Mouse (Mus musculus) erythroid progenitor cell, adult 5-6 weeks (primary cell): Measurements from ENCODE around the gene Slc22a15. TPM values are rescaled to one million over a fixed set of nuclear protein-coding genes. Genes with fewer than 3 reads are reported as not detected.

Source experiments
- ATAC-seq: replicated peaks from 2 replicates; pipeline ENCODE4 v1.8.0; 2016; ENCODE audit warnings: moderate number of reproducible peaks, mild to moderate bottlenecking, moderate TSS enrichment, inconsistent platforms; ENCODE audit not compliant: poor library complexity, low FRiP score, severe bottlenecking
- total RNA-seq, 2 experiments: library from RNA; stranded (forward) in 1 of 2; stranded (reverse) in 1 of 2; fragments of 150-400 nt in 1 of 2; fragments of 186-747, 209-891 nt in 1 of 2; gene quantifications; 2 replicates each; pipeline versions ENCODE4 v1.2.3 to v1.2.4; 2015 to 2017; ENCODE audit warnings: low replicate concordance in 2 of 2

Slc22a15 gene
- total RNA-seq, 2 experiments from 2014 or later: 0.61 to 2.9 TPM

DNA sequence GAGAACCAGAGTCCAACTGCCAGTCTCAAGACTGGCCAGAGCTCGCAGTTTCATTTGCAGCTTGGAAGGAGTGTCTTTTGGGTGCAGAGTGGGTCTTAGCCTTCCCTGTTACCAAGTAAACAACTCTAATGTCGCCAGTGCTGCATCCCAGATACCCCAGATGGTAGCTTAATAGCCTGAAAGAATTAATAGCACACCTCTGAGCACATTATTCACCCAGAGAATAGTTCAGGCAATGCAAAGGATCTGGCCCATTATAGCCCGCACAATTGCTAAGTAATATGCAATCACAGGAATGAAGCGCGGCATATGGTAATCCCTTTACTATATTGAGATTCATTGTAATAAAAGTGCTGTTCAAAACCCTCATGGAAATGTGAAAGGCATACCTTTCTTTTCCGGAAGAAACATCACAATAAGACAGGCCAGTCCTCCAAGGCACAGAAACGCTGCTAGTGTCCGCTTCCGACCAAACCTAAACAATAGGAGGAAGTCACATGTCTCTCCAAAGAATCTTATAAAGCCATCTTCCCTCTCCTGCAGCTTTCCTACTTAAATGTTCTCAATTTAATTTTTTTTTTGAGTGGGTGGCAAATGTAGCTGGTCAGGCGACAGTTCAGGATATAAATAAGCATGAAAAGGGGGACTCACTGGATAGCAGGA lies 48.9 kb downstream of the Slc22a15 start:
- no peak for ATAC-seq

DNA sequence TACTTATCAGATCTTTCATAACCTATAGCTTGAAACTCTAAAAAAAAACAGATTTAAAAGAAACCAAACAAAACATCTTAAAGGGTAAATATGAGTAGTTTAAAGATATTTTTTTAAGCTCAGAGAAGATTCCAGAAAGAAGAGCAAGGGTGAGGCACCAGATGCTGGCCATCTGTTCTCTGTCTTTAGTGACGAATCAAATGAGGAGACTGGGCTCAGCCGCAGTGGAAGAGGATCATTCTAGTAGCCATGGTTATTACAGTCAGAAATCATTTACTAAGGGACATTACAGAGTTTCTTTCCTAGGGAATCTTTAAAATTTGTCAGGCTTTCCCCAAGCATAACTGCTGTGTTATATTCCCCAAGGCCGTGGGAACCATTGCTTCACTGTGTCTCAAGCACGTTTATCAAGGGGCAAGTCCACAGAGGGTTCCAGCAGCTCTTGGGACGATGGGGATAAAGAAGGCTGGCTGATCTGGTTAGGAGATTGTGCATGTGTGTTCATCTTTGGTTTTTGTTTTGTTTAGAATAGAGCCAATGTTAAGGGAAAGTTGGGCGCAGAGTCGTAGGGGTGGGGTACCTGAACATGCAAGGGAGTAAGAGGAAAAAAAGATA lies 51.1 kb downstream of the Slc22a15 start:
- no peak for ATAC-seq

DNA sequence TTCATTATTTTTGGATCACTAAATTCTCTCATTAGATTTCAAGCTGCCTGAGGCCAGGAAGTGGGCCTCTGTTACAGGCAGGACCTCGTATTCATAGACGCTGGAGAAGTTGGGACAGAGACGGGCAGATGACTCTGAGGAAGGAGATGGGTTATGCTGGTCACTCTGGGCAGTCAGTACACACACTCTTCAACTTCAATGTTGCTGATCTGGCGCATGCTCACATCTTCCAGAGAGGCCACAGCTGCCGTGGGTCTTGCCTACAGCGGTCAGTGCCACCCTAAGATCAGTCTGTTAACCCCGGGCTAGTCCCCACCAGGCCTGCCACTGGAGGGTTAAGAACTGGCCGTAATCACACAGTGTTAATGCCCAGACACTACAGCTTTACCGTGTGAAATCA lies 52.3 kb downstream of the Slc22a15 start:
- ATAC-seq: no peak

DNA sequence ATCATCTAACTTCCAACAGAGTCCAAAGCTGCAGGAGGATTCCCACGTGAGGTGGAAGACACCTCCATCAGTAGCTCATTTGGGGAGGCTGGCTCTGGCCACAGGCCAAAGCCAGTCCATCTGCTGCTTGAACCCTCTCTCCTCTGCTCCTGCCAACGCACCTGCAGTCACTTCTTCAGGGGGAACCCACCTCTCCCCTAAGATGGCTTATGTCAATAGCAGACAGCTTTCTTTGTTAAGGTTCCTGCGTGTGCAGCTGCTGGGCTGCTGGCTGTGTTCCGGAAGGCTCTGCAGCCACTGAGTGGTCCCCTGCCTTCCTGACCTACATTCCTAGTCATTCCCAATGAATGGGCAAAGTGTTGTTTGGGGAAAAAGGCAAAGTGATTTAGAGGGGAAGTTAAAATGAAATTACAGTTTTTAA lies 57.2 kb downstream of the Slc22a15 start:
- no peak for ATAC-seq

DNA sequence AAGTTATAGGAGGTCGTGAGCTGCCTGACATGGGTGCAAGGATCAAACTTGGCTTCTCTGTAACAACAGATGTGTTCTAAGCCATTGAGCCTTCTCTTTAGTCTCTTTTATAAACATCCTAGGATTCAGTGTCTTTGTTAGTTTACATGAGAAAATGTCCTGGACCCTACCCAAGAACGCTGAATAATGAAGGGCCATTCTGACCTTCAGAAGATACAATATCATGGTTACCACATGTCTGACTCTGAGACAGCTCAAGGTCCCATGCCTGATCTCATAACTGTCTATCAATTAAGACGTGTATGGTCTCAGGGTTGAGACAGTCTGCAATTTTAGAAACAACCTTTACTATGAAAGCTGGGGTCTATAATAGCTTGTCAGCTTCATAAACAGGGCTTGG lies 62.4 kb downstream of the Slc22a15 start:
- ATAC-seq: no peak

DNA sequence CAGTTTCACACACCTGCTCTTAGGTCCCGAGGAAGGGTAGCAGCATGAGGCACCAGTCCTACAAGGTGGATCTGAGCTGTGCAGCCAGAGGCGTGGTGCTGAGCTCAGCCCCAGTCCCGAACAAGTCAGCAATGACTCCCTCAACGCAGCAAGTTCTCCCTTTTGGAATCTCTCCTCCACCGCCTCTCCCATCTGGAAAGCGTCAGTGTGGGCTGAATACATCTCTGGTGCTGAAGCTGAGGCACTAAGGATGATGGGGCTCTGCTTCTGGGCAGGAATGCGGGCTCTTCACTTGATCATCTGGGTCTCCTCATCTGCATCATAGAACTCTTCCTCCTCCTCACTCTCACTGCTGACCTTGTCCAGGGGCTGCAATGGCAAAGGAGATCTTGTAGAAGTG lies 64.1 kb downstream of the Slc22a15 start:
- no peak for ATAC-seq

DNA sequence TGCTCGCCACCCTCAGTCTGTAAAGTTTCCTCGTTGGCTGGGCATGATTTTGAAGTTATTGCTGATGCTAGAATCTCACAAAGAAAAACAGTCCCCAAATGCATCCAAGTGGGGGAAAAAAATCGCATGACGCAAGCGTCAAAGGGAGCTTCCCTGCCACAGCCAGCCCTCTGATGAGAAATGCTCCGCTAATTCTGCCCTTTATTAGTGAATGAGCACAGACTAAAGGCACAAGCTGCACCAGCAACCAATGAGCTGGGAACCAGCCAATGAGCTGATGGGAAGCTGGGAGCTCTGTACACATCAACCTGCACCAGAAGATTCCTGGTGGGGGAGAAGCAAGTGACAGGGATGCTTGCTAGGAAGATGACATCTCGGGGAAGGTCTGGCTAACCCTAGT lies 64.5 kb downstream of the Slc22a15 start:
- ATAC-seq: no peak

DNA sequence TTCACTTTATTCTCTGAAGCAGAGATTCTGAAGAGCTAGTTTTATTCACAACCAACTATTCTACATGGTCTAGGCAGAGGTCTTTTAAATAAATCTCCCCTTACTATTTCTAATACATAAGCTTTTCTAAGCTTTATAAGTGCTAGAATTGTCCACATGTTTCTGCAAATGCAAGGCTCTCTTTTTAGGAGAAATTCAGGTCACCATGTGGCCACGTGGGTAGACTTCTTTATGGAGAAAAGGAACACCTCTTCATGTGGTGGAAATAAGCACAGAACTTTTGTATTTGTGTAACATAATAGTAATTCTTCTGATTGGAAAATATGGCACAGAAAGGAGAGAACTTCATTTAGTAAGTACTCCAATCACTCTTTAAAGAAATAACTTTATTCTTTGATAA lies 70.2 kb downstream of the Slc22a15 start:
- ATAC-seq: no peak

DNA sequence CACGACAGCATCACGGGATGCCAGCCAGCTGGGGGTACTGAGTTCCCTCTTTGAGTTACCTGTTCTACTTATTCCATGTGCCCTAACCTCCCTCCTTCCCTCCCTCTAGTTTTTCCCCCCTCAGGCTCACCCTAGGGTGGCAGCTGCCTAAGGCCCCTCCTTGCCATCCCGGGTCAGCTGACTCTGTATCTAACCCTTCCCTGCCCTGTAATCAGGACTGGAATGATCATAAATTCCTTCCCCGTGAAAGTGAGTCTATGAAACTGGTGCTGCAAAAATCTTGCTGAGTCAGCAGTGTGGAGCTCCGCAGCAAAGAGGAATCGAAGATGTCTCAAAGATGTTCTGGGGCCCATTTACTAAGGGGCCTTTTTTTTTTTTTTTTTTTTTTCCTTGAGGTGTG lies 72.9 kb downstream of the Slc22a15 start:
- no peak for ATAC-seq

DNA sequence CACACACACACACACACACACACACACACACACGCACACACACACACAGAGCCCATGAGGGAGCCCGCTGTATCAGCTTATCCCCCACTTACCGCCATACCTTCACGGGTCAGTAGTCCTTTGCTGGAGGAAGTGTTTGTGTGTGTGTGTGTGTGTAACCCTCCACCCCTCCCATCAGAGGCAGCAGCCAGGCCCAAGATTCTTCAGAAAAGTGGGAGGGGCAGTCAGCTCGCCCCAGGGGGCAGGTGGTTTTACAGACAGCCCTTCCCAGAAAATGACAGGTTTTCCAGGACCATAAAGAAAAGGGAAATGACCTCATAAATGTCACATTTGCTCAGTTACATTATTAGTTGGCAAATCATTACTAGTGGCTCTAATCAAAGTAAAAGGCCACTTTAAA lies 75.4 kb downstream of the Slc22a15 start, which contains the start of gene Mab21l3:
TSS of gene Mab21l3 (minus strand) at position 144 of the 400 bp plus-strand sequence.
- ATAC-seq: no peak

DNA sequence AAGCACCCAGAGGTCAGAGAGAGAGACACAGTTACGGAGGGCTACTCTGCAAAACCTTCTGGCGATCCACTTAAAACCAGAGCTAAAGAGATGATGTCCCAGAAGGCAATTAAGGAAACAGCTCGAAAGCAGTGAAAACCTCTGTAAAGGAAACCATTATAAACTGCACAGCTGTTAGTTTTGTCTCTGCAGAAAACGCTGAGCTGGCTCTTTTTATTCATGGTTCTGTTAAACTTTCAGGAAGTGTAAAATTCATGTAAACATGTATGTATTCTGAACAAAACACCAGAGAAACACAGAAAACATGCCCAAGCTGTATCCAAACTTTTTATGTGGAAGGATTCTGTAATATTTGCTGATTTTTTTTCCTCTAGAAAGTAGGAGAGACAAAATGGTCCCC lies 78.2 kb downstream of the Slc22a15 start:
- ATAC-seq: no peak

DNA sequence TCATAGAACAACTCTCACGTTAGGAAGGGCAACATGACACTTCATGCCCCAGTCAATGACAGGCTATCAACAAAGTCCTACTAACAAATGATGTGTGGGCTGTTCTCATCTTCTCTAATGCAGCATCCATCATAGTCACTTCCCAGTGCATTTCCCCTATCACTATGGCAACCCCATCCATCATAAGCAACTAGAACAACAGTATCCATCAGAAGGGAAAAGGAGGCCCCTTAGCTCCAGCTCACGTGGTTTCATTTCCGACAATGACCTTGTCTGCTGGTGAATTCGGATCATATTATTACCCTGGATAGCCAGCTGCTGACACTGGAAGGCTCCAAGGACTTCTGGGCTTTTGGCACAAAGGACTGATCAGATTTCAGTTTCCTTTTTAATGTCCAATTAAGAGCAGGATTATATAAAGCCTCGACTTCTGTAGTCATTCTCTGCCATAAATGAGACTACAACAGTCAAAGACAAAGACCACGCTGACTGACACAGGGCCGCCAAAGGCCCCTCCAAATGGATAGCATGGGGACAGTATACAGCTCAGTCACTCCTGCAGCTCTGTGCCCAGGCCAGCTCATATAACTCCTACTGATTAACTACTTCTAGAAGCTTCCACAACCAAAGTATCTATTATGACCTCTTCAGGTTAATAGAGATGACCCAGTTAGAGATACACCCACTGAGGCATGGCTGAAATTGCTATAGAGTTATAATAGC lies 81.7 kb downstream of the Slc22a15 start:
- no peak for ATAC-seq

DNA sequence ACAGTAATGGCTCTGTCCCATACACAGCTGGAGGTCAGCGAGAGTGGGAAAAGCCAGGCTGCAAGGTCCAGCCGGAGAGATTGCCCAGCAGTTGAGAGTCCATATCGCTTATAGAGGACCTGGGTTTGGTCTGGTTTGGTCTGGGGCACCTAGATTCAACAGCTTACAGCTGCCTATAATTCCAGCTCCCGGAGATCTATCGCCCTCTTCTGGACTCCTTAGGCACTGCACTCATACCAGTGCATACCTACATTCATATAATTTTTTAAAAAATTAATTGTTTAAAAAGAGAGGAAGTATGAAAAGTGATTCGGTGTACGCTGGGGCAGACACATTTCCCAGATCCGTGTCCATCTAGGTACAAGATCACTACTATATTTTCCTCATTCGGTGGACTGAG lies 84.9 kb downstream of the Slc22a15 start:
- no peak for ATAC-seq

DNA sequence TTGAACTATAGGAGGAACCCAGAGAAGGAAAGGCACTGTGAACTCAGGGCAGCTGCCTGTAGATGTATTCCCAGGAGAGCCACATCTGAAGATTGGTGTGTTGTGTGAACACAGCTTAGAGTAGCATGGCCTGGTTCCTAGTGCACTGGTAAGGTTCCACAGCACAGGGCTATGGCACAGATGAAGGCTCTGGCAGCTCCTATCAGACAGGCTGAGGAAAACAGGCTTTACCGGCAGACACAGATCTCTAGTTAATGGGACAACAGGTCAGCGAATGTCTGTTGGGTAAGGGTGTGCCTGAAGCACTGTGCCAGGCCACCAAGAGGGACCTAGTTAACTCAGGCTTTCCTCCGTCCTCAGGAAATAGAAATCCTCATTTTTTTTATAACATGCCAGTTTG lies 87.3 kb downstream of the Slc22a15 start:
- no peak for ATAC-seq

DNA sequence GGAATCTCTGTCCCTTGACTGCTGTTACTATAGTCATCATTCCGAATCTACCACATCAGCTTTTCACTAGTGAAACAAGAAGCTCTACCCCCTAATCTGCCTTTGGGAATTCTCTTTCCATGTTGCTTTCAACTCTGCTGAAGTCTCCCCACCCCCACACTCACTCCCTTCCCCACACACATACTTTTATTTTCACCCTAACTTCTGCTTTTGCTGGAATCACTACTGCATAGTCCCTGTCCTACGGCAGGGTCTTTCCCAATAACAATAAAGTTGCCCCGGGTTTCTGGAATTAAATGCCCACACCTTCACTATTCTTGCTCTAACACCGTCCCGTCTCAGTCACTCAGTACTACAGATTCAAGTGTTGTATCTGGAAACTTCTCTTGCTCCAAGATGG lies 87.7 kb downstream of the Slc22a15 start:
- no peak for ATAC-seq

DNA sequence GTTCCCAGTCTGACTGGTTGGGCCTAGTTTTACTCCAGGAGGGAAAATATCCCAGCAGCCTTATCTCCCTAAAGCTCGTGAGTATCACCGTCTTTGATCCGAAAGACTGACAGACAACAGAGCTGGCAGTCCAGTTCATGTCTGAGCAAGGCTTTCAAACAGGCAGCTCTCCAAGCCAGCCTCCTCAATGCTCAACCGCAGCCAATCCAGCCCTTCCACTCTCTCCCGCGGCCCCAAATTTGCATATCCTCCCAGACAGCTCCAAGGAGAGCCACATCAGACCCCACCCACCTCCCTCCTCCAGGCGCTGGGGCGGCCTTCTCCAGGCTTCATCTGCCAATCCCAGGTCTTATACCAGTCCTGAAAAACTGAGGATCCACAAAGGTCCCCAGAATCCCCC lies 88.2 kb downstream of the Slc22a15 start:
- ATAC-seq: no peak

DNA sequence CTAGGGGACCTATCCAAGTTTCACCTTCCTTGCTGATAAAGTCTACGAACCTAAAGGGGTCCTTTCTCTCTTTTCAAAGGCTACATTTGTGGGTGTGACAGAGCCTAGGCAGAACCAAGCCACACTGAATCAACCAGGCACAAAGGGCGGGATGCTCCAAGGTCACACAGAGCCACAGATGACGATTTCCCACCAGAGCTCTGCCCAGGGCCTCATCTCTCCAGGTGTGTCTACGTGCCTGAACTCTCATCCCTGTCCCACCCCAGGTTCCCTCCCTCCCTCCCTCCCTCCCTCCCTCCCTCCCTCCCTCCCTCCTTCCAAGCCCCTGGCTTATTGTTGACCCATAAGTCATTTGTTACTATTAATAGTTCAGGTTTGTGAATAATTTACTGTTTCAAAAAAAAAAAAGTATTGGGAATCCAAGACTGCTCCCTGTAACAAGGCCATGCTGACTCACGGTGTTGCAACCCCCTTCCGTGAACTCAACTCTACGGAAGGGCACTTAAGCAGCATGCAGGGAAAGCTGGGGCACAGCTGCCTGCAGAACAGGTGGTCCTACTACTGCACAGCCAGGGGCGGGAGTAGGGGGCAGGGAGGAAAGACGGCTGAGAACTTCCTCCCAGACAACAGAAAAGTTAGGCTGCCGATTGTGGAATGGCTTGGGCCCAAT lies 92.9 kb downstream of the Slc22a15 start:
- no peak for ATAC-seq

DNA sequence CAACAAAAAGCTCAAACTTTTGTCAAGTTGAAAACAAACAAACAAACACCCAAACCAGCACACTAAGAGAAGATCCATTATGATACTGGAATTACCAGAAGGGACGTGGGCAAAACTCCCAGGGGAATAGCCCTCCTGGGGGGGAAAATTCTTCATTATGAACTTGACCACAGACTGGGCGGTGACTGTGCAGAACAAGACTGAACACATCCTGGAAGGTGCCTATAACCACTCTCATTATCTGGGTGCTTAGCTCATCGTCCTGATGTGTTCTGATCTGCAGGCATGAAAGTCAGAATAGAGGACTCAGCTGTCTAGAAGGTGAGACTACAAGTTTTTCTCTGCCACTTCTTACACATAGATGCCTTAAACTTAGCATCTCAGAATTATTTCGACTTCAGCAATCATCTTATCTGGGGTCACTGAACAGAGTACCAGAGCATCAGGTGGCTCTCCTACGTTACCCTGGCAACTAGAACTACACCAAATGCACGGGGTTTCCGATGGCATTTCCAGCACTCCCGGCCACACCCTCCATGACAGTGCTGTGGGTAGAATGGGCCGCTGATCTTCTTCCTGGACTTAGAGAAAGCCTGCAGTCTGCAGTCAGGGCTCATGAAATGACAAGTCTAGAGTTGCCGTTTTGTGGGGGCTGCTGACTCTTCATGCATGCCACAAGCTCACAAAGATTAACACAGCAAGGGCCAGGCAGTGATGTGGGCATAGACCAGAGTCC lies 94.2 kb downstream of the Slc22a15 start:
- ATAC-seq: no peak

DNA sequence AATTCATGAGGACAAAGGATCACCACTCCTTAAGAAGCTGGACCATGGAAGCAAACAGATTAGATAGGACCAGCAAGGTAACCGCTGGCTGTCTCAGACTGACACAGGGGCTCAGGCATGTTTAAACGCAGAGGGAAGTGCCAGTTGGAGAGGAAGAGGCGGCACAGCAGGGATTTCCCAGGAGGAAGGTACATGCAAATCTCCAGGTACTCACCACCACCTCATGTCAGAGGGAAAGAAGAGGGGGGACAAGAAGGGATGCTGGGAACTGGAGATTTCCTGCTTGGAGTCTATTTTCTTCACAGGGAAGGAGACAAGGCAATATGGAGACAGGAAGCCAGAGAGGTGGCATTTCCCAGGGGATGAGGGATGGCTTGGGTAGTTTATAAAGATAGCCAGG lies 95.7 kb downstream of the Slc22a15 start:
- ATAC-seq: no peak

DNA sequence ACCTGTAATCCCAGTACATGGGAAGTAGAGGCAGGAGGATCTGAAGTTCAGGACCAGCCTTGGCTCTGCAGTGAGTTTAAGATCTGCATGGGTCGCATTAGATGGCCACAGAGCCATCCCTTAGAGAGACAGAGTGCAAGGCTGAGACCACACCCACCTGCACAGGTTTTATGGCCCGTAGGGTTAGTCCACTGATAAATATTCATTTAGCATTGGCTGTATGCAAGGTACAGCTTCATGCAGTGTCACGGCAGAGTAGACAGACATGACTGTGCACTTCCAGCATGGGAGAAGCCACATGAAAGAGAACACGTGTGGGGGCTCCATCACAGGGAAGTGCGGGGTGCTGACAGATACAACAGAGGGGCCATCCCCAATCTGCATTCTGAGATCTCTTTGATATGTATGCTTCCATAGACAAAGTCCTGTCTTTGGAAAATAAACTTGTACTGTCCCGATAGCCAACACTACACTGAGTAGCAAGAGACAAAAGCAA lies 97.0 kb downstream of the Slc22a15 start:
- no peak for ATAC-seq
